ENCODE assay signal across 7 mouse cellular contexts in genomic region chr11:22513075-22513474, GRCm38 (mm10). TPM values are rescaled to one million over a fixed set of nuclear protein-coding genes. Genes with fewer than 3 reads are reported as not detected.
DNase-seq lines count a peak whose midpoint lies in the region; ATAC-seq and TF ChIP-seq lines count a peak whose summit lies in the region.

No protein-coding gene starts in this region.

- H3K27me3 ChIP-seq in lung, postnatal 0 days (replicated peaks; ENCODE audit: insufficient read depth, low read length) = no peaks in the 10 kb centered on the region
- H3K27me3 ChIP-seq in forebrain, embryonic 14.5 days (replicated peaks; ENCODE audit: control insufficient read depth, insufficient read depth, low read length) = no peaks in the 10 kb centered on the region
- no peaks in the 10 kb centered on the region for H3K27me3 ChIP-seq in liver, embryonic 11.5 days (replicated peaks; ENCODE audit: control insufficient read depth, insufficient read depth, low read length)
- H3K27me3 ChIP-seq in stomach, embryonic 16.5 days (ENCODE audit: control insufficient read depth, insufficient read depth, low read length) = no peaks in the 10 kb centered on the region

- no peak for ATAC-seq in lung, postnatal 0 days
- no peak for ATAC-seq in forebrain, embryonic 14.5 days
- ATAC-seq in liver, embryonic 11.5 days (replicated peaks; ENCODE audit: low FRiP score) = no peak
- ATAC-seq in stomach, embryonic 16.5 days (ENCODE audit: insufficient read depth, low FRiP score) = no peak

- DNase-seq in lung, postnatal 0 days (ENCODE audit: low spot score) = no peak
- DNase-seq in lung, postnatal 10 days = no peak
- peak; percentile 33 for DNase-seq in forebrain, embryonic 14.5 days (ENCODE audit: low spot score)
- DNase-seq in liver, embryonic 11.5 days (ENCODE audit: low spot score) = no peak
- DNase-seq in right cerebral cortex, postnatal 36 days (ENCODE audit: low spot score in 2 of 2) = no peak
- DNase-seq in adrenal gland, postnatal 10 days = no peak

- 46% methylated on average over 11 of the region's 11 CpGs for whole genome bisulfite sequencing in lung, postnatal 0 days
- WGBS in forebrain, embryonic 14.5 days = 23% methylated on average over 11 of the region's 11 CpGs
- whole genome bisulfite sequencing in liver, embryonic 11.5 days = 63% methylated on average over 11 of the region's 11 CpGs
- WGBS in stomach, embryonic 16.5 days = 44% methylated on average over 11 of the region's 11 CpGs

- H3K27ac ChIP-seq in lung, postnatal 0 days (ENCODE audit: low read length) = peak overlapping the region; percentile 95
- H3K27ac ChIP-seq in forebrain, embryonic 14.5 days (ENCODE audit: low read depth, low read length) = peak overlapping the region; percentile 94
- H3K27ac ChIP-seq in liver, embryonic 11.5 days (ENCODE audit: low read depth, low read length) = no peak overlapping the region; the same call in 1 of the 2 replicates
- peak overlapping the region; percentile 97 for H3K27ac ChIP-seq in stomach, embryonic 16.5 days (ENCODE audit: low read length)

- H3K9ac ChIP-seq in lung, postnatal 0 days (replicated peaks; ENCODE audit: low read depth) = peak overlapping the region; percentile 98
- peak overlapping the region; percentile 98 for H3K9ac ChIP-seq in forebrain, embryonic 14.5 days (ENCODE audit: low read length)
- peak overlapping the region; percentile 85 for H3K9ac ChIP-seq in liver, embryonic 11.5 days (ENCODE audit: low read depth, low read length)
- peak overlapping the region; percentile 97 for H3K9ac ChIP-seq in stomach, embryonic 16.5 days (ENCODE audit: low read length)

- no peaks in the 10 kb centered on the region for H3K4me1 ChIP-seq in lung, postnatal 0 days (ENCODE audit: insufficient read depth, low read depth, low read length)
- no peaks in the 10 kb centered on the region for H3K4me1 ChIP-seq in forebrain, embryonic 14.5 days (ENCODE audit: control insufficient read depth, insufficient read depth, low read length)
- H3K4me1 ChIP-seq in liver, embryonic 11.5 days (replicated peaks; ENCODE audit: control insufficient read depth, insufficient read depth, low read length) = no peaks in the 10 kb centered on the region
- no peaks in the 10 kb centered on the region for H3K4me1 ChIP-seq in stomach, embryonic 16.5 days (ENCODE audit: control insufficient read depth, insufficient read depth, low read length)

- TF ChIP-seq CTCF in lung, postnatal 0 days (IDR thresholded peaks at IDR 0.05) = no peak

- no peaks in the 10 kb centered on the region for H3K36me3 ChIP-seq in lung, postnatal 0 days (ENCODE audit: insufficient read depth, low read length)
- no peaks in the 10 kb centered on the region; the same call in 1 of the 2 replicates for H3K36me3 ChIP-seq in forebrain, embryonic 14.5 days (ENCODE audit: control insufficient read depth, insufficient read depth, low read length)
- no peaks in the 10 kb centered on the region for H3K36me3 ChIP-seq in liver, embryonic 11.5 days (ENCODE audit: control insufficient read depth, insufficient read depth, low read length)
- no peaks in the 10 kb centered on the region for H3K36me3 ChIP-seq in stomach, embryonic 16.5 days (ENCODE audit: control insufficient read depth, insufficient read depth, low read length)

- H3K4me3 ChIP-seq in lung, postnatal 0 days (ENCODE audit: low read depth, low read length) = peak overlapping the region; percentile 81
- H3K4me3 ChIP-seq in forebrain, embryonic 14.5 days (ENCODE audit: low read depth, low read length) = peak overlapping the region; percentile 73
- H3K4me3 ChIP-seq in liver, embryonic 11.5 days (ENCODE audit: low read depth, low read length) = peak overlapping the region; percentile 72
- peak overlapping the region; percentile 84 for H3K4me3 ChIP-seq in stomach, embryonic 16.5 days (replicated peaks; ENCODE audit: low read length)

- H3K4me2 ChIP-seq in lung, postnatal 0 days (replicated peaks; ENCODE audit: low read depth, low read length) = peak overlapping the region; percentile 85
- peak overlapping the region; percentile 70 for H3K4me2 ChIP-seq in forebrain, embryonic 14.5 days (ENCODE audit: low read length)
- peak overlapping the region; percentile 67 for H3K4me2 ChIP-seq in liver, embryonic 11.5 days
- H3K4me2 ChIP-seq in stomach, embryonic 16.5 days (ENCODE audit: low read depth, low read length) = peak overlapping the region; percentile 71

- no peaks in the 10 kb centered on the region for H3K9me3 ChIP-seq in lung, postnatal 0 days (ENCODE audit: low read length)
- H3K9me3 ChIP-seq in forebrain, embryonic 14.5 days (replicated peaks; ENCODE audit: control insufficient read depth, low read length) = no peaks in the 10 kb centered on the region
- H3K9me3 ChIP-seq in liver, embryonic 11.5 days (ENCODE audit: control insufficient read depth, low read length) = no peaks in the 10 kb centered on the region
- H3K9me3 ChIP-seq in stomach, embryonic 16.5 days (replicated peaks; ENCODE audit: control insufficient read depth, low read length) = no peaks in the 10 kb centered on the region

- no peak for TF ChIP-seq EP300 in lung, postnatal 0 days (IDR thresholded peaks at IDR 0.05)

RNA-seq across cellular contexts. Expression of gene Tmem17, which starts 1.2 kb away (rescaled TPM):
- polyA plus RNA-seq in lung, postnatal 0 days (2015; fragmentation: Nextera tagmentation; extraction: Ambion mirVana) = 13.8 and 14.5 TPM in 2 replicates
- 18.5 and 20.0 TPM in 2 replicates for polyA plus RNA-seq in forebrain, embryonic 14.5 days (2014; fragmentation: Nextera tagmentation; extraction: Ambion mirVana)
- polyA plus RNA-seq in liver, embryonic 11.5 days (2014; fragmentation: Nextera tagmentation; extraction: Ambion mirVana) = 6.4 and 6.5 TPM in 2 replicates
- polyA plus RNA-seq in stomach, embryonic 16.5 days (2015; fragmentation: Nextera tagmentation; extraction: Ambion mirVana) = 9.8 and 11.3 TPM in 2 replicates
- total RNA-seq in adrenal gland, postnatal 10 days (2021) = 1 to 10 TPM; 3.7 to 4.2 TPM
